Mouse (Mus musculus): ENCODE data around the gene Zfp1.

The Zfp1 gene

GRCm38 (mm10) chr8:111643264-111644141 is at the start of gene Zfp1:
TSS of gene Zfp1 (plus strand) at chr8:111643401.
- CTCF ChIA-PET, result interaction anchor here (0.5 to 0.7 kb wide), 4 partner anchors 69 to 402 kb away, joined by 3 to 6 read pairs (median 4); no protein-coding TSS in a partner anchor

- CTCF ChIA-PET, result interaction anchor here (0.6 kb wide), 1 partner anchor 31 kb away, joined by 20 read pairs; no protein-coding TSS in a partner anchor
Observed at GRCm38 (mm10) chr8:111594044-111594840, 49.0 kb upstream of the Zfp1 start.

GRCm38 (mm10) chr8:111594951-111595350 is 48.2 kb upstream of the Zfp1 start:
- CTCF ChIA-PET, result no interaction called here

GRCm38 (mm10) chr8:111595712-111596484 is 47.3 kb upstream of the Zfp1 start:
- CTCF ChIA-PET, result no interaction called here

GRCm38 (mm10) chr8:111596485-111596821 is 46.7 kb upstream of the Zfp1 start:
- CTCF ChIA-PET, result no interaction called here

- CTCF ChIA-PET, result no interaction called here
Observed at GRCm38 (mm10) chr8:111597310-111597709, 45.9 kb upstream of the Zfp1 start.

- CTCF ChIA-PET, result interaction anchor here (0.6 kb wide), 1 partner anchor 60 kb away, joined by 20 read pairs; no protein-coding TSS in a partner anchor
Observed at GRCm38 (mm10) chr8:111599707-111600444, 43.3 kb upstream of the Zfp1 start.

- CTCF ChIA-PET, result interaction anchor here (0.7 kb wide), 1 partner anchor 14 kb away, joined by 4 read pairs; no protein-coding TSS in a partner anchor
Observed at GRCm38 (mm10) chr8:111602050-111602449, 41.2 kb upstream of the Zfp1 start.

GRCm38 (mm10) chr8:111604986-111605385 is 38.2 kb upstream of the Zfp1 start:
- CTCF ChIA-PET, result interaction anchor here (0.6 kb wide), 1 partner anchor 70 kb away, joined by 37 read pairs; no protein-coding TSS in a partner anchor

- CTCF ChIA-PET, result no interaction called here
Observed at GRCm38 (mm10) chr8:111606961-111607360, 36.2 kb upstream of the Zfp1 start.

GRCm38 (mm10) chr8:111607414-111607813 is 35.8 kb upstream of the Zfp1 start:
- CTCF ChIA-PET, result no interaction called here

- CTCF ChIA-PET, result no interaction called here
Observed at GRCm38 (mm10) chr8:111613181-111613580, 30.0 kb upstream of the Zfp1 start.

- CTCF ChIA-PET, result interaction anchor here (1.1 kb wide), 1 partner anchor 15 kb away, joined by 3 read pairs; the partner anchor contains the start of gene Ldhd
Observed at GRCm38 (mm10) chr8:111614786-111615701, 28.2 kb upstream of the Zfp1 start.

GRCm38 (mm10) chr8:111617812-111618211 is 25.4 kb upstream of the Zfp1 start:
- CTCF ChIA-PET, result no interaction called here

GRCm38 (mm10) chr8:111618273-111618672 is 24.9 kb upstream of the Zfp1 start:
- CTCF ChIA-PET, result no interaction called here

GRCm38 (mm10) chr8:111619936-111620335 is 23.3 kb upstream of the Zfp1 start:
- CTCF ChIA-PET, result interaction anchor here (1.2 kb wide), 1 partner anchor 44 kb away, joined by 3 read pairs; no protein-coding TSS in a partner anchor

GRCm38 (mm10) chr8:111622104-111622503 is 21.1 kb upstream of the Zfp1 start:
- CTCF ChIA-PET, result no interaction called here

- CTCF ChIA-PET, result interaction anchor here (1.4 kb wide), 1 partner anchor 59 kb away, joined by 3 read pairs; no protein-coding TSS in a partner anchor
Observed at GRCm38 (mm10) chr8:111622553-111622952, 20.6 kb upstream of the Zfp1 start.

GRCm38 (mm10) chr8:111624081-111624852 is 18.9 kb upstream of the Zfp1 start:
- CTCF ChIA-PET, result interaction anchor here (0.5 to 1.4 kb wide), 3 partner anchors 60 to 91 kb away, joined by 3 read pairs; no protein-coding TSS in a partner anchor
